Mouse (Mus musculus) monocyte, adult 59 days (primary cell): ENCODE results near the gene Pkd2. TPM values are rescaled to one million over a fixed set of nuclear protein-coding genes. Genes with fewer than 3 reads are reported as not detected.

ENCODE experiments used
- total RNA-seq, 2 experiments: library from RNA; stranded (reverse); gene quantifications; one replicate each; pipeline ENCODE4 v1.2.4; 2023

Gene Pkd2
- total RNA-seq: 1 to 10 TPM; 6.0 to 6.3 TPM

GRCm38 (mm10) chr5:104458832-104459705 lies at the start of gene Pkd2:
TSS of gene Pkd2 (plus strand) at chr5:104459450.

GRCm38 (mm10) chr5:104434835-104435301 lies 24.4 kb upstream of the Pkd2 start, which contains the start of gene Spp1:
TSS of gene Spp1 (plus strand) at chr5:104435118.

GRCm38 (mm10) chr5:104508195-104508891 lies 49.1 kb downstream of the Pkd2 start, which contains the start of gene BC005561:
TSS of gene BC005561 (plus strand) at chr5:104508352.

Other genes with a start within 250 kb of the Pkd2 start
- gene Ibsp, start 160.3 kb upstream of the Pkd2 start, total RNA-seq: not detected
- not detected for gene Mepe, start 134.1 kb upstream of the Pkd2 start, total RNA-seq
- gene Spp1, start 24.3 kb upstream of the Pkd2 start, total RNA-seq: 1 to 10 TPM; 1.4 to 2.2 TPM
- 1 to 10 TPM; 7.4 to 7.5 TPM for gene BC005561, start 48.9 kb downstream of the Pkd2 start, total RNA-seq